Mouse (Mus musculus) mouse trophoblast stem cell (cell line): ENCODE data around the gene Capza2.

ENCODE experiments used
- in situ Hi-C, 2 experiments: fragments of 300-500 bp; cut with MseI, MboI; formaldehyde crosslinking; loops; 2 replicates in 1 of 2; 3 replicates in 1 of 2; pipeline ENCODE4 v1.15.1; 2025

Capza2 gene

GRCm38 (mm10) chr6:17635615-17636284, at the start of gene Capza2:
Gene Capza2 (plus strand): TSS chr6:17636234.
- in situ Hi-C loops, result no loop called here

GRCm38 (mm10) chr6:17589049-17589952, 46.7 kb upstream of the Capza2 start:
- in situ Hi-C loops, result loop anchor here (5.0 to 10.0 kb wide), 2 partner anchors 227 to 484 kb away; no protein-coding TSS in a partner anchor

GRCm38 (mm10) chr6:17589953-17590627, 45.9 kb upstream of the Capza2 start:
- in situ Hi-C loops, result loop anchor here (5.0 to 10.0 kb wide), 2 partner anchors 228 to 485 kb away; no protein-coding TSS in a partner anchor

DNA sequence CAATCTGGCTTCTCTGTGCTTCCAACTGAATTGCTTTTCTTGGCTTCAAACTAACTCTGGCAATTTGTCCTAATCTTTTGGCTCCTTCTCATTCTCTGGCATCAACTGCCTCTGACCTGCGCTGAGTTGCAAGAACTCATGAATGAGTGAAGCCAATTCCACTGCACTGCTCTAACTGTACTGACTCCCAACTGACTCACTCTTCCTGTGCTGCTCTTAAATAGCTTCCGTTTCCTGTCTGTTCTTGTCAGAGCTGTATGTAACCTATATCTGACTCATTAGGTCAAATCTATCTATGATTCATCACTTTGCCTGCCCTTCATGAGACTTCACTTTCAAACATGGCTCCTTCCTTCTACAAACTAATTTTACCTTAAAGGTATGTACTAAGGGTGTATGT, 42.1 kb upstream of the Capza2 start:
- in situ Hi-C loops, result no loop called here

DNA sequence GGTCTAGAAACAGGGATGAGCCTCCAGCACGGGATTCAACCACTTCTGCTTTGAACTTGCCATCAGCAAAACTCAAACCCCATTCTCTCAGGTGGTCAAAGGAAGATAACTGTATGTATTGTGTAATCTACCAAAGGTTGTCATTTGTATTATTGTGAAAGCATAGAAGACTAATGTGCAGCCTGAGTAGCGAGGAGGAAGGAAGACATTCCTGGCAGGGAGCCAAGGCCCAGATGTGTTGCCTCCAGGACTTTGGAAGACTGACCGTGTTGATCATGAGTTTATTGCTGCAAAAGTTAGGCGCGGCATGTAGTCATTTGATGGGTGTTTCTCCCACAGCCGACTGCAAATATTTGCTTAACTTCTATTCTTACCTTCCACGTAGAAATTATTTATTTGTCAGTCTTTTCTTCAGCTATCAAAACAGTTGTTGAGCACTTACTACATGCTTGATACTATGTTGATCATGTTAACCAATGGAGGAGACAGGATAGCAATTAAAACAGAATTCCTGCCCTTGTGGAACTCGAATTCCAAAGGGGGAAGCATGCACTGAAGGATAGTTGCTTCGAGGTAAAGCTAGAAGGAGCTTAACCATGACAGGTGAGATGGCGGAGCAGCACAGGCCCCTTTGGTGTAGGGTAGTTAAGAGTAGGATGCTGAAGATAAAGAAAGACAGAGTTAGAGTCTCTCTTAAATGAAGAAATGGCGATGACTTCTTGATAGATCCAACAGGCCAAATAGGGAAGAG, 40.1 kb upstream of the Capza2 start:
- in situ Hi-C loops, result no loop called here

DNA sequence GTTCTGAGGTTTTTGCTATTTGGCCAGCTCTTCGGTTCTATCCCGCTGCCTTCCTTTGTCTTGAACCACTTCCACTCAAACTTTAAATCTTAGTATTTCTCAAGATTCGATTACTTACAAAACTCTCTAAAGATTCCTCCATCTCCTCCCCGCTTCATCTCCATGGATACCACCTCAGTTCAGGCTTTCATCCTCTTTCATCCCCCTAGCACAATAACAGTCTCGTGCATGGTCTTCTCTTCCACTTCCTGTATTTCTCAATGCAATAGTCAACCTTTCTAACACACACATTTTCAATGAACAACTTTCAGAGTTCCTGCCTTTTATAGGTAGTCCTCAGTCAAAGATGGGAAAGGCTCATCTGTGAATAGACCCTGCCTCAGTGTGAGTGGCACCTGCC, 36.7 kb upstream of the Capza2 start:
- in situ Hi-C loops, result no loop called here

DNA sequence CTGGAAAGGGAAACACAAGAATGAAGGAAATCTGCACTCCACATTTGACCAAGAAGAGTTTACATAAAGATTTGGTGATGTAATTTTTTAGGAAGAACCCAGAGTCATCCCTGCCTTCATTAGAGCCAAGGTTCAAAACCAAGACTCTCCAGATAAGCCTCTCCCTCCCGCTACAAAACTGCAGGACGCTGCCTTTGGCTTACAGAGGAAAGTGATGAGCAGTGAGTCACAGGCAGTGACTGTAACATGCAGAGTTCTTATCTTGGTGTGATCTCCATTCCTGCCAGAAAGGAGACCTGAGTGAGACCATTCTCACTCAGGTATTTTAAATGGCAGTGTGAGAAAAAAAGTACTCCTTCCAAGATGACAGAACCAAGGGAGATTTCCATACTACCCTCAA, 34.5 kb upstream of the Capza2 start:
- in situ Hi-C loops, result no loop called here

DNA sequence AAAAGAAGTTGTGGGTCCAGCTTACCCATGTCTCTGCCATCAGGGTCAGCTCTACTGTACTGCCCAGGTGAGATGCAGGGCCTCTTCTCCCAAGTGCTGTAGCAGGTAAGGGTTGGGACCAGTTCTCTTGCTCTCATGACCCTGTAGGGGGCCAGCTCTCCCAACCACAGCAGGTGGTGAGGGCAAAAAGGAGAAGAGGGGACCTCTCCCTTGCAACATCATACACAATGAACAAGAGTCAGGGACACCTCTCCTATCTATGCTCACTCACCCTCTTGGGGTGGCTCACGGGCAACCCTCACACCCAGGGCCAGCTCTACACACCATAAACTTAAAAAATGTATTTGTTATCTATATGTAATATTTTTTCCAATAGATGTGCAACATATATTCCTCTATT, 29.1 kb upstream of the Capza2 start:
- in situ Hi-C loops, result no loop called here

- in situ Hi-C loops, result no loop called here
Observed at GRCm38 (mm10) chr6:17611352-17612010, 24.6 kb upstream of the Capza2 start.

DNA sequence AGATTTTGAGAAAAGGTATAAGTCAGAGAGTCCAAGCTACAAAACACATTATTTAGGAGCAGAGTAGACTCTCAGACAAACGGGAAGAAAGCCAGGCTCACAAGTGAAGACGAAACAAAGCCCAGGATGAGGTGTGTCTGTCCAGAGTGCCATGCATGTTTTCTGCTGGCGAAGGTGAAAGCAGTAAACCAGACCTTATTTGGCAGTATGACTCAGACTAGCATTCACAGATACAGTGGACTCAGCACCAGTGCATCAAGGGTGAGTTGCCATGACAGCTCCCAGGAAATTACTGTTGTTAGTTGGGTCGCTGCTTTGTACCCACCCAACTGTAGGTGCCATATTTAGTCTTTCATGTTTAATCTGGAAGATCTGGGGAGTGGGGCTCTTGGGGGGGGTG, 23.4 kb upstream of the Capza2 start:
- in situ Hi-C loops, result no loop called here

GRCm38 (mm10) chr6:17620823-17621222, 15.2 kb upstream of the Capza2 start:
- in situ Hi-C loops, result no loop called here

GRCm38 (mm10) chr6:17621436-17621835, 14.6 kb upstream of the Capza2 start:
- in situ Hi-C loops, result no loop called here

DNA sequence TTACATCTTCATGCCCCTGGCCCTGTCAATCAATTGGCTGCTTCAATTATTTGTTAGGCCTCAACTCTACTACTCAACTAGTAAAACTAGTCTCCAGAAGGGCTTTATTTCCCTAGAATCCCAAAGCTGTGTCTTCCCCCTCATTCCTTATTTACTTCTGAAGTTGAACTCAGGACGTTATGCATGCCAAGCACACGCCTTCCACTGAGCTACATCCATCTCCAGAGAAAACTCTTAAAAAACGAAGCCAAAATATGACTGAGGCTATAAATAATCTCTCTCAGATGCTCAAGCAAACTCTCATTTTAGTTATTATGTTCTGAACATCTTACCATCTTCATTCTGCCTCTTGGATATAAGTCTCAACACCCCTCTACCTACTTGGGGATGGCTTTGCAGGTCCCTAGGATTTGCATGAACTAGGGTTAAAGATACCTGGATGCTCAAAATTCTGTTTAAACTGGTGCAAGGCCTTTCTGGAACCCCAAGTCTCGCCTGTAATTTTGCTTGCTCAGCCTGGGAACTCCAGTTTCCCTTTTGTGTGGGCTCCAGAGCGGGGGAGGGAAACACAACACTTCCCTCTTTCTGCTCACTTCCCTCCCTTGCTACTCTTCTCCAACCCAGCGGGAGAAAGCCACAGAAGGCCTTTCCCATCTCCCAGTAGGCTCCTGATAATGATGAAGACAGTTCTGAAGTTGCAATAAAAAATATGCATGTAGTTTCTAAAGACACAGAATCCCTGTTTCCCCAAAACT, 7.2 kb upstream of the Capza2 start:
- in situ Hi-C loops, result no loop called here

- in situ Hi-C loops, result no loop called here
Observed at GRCm38 (mm10) chr6:17629756-17630155, 6.3 kb upstream of the Capza2 start.

DNA sequence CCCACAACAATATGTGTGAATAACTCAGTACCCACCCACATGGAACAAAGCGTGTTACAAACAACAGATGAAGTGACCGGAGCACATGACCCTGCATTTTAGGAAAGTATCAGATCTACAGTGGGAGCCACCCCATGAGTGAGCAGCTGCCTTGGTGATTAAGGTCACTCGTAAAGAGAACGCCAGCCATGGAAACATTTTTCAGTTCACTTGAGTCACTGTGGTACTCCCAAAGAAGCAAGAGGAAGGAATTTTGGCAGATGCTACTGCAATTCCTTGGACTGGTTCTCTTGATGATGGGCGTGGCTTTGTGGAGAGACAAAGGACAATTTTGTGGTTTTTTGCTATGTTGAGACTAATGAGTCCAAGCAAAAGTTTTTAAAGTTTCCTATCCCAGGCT, 4.4 kb upstream of the Capza2 start:
- in situ Hi-C loops, result no loop called here

- in situ Hi-C loops, result no loop called here
Observed at GRCm38 (mm10) chr6:17633819-17634218, 2.2 kb upstream of the Capza2 start.

DNA sequence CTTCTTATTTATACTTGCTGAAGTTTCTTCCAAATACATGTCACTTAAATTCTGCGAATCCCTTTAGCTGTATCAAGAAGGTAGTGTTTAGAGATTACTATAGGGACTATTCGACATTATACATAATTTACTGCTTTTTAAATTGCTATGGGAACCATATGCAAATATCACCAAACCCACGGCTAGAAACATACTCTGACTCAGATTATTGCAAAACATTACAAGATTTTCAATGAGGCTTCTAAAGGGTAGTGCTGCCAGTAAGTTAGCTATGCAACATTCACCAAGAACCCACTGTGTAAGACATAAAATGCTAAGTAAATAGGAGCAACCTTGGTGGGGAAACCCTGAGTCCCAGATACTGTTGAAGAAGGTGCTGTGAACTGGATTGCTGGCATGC, 1.0 kb upstream of the Capza2 start:
- in situ Hi-C loops, result no loop called here

GRCm38 (mm10) chr6:17636764-17637170, 733 bp downstream of the Capza2 start:
- in situ Hi-C loops, result no loop called here

- in situ Hi-C loops, result no loop called here
Observed at GRCm38 (mm10) chr6:17637205-17638203, 1.5 kb downstream of the Capza2 start.
